ENCODE assay signal across 8 mouse cellular contexts in the genomic region with DNA sequence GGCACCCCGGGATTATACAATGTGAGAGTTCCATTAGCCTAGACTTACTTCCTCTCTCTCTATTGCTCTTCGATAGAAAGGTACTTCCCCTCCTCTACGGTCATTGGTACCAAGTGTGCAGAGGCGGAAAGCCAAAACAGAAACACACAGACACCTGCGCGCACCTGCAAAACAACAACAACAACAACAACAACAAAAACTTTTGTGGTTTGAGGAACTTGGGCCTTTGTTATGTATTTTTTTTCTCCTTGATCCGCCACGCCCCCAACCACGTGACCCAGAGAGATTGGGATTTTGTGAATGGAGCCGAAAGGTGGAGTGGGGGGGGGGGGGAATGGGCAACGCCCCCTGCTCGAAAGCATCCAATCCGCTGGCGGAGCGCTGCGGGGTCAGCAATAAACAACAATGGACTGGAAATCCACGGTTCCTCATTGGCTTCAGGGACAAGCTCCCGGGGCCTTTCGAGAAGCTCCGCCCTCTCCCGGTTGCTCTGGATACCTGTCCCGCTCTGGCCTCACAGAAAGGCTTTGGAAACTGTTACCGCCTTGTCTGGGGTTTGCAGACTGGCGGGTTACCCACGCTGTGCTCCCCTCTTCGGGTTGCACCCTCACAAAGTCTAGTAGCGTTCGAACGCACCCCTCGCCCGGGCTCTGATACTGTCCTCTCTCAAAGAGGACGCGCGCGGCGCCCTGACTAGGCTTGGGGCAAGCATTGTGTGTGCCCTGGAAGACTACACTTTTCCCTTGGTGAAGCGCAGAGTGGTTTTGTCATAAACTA. TPM values are rescaled to one million over a fixed set of nuclear protein-coding genes. Genes with fewer than 3 reads are reported as not detected.
A peak's percentile ranks its signal among the peaks of the same experiment; 100 is the strongest.
DNase-seq lines count a peak whose midpoint lies in the region; ATAC-seq and TF ChIP-seq lines count a peak whose summit lies in the region.

No protein-coding gene starts in this region.

- intact Hi-C loops in heart, postnatal 25 days (cut with DNase I): loop anchor here (5.0 to 10.0 kb wide), 2 partner anchors 156 to 436 kb away; no protein-coding TSS in a partner anchor

- peak; percentile 93 for ATAC-seq in forebrain, embryonic 16.5 days
- peak; percentile 89 for ATAC-seq in liver, postnatal 0 days
- ATAC-seq in neural tube, embryonic 13.5 days (ENCODE audit: low read depth): peak; percentile 96

- H3K4me1 ChIP-seq in forebrain, embryonic 16.5 days (replicated peaks; ENCODE audit: control insufficient read depth, insufficient read depth, low read length): peaks cover 12% of the 10 kb centered on the region
- H3K4me1 ChIP-seq in liver, postnatal 0 days (ENCODE audit: insufficient read depth): peaks cover 3% of the 10 kb centered on the region; the same call in 1 of the 2 replicates
- peaks cover 29% of the 10 kb centered on the region for H3K4me1 ChIP-seq in neural tube, embryonic 13.5 days (replicated peaks)

- peak overlapping the region; percentile 75 for H3K27ac ChIP-seq in forebrain, embryonic 16.5 days (ENCODE audit: low read length)
- H3K27ac ChIP-seq in liver, postnatal 0 days (ENCODE audit: low read depth): peak overlapping the region; percentile 76
- H3K27ac ChIP-seq in neural tube, embryonic 13.5 days (replicated peaks): peak overlapping the region; percentile 84

- peak overlapping the region; percentile 78 for H3K4me2 ChIP-seq in forebrain, embryonic 16.5 days (ENCODE audit: low read length)
- H3K4me2 ChIP-seq in liver, postnatal 0 days (ENCODE audit: low read depth, low read length): peak overlapping the region; percentile 83
- peak overlapping the region; percentile 99 for H3K4me2 ChIP-seq in neural tube, embryonic 13.5 days

- peak overlapping the region; percentile 57 for H3K4me3 ChIP-seq in forebrain, embryonic 16.5 days (replicated peaks; ENCODE audit: low read length)
- peak overlapping the region; percentile 51 for H3K4me3 ChIP-seq in liver, postnatal 0 days (ENCODE audit: low read depth, low read length)
- H3K4me3 ChIP-seq in neural tube, embryonic 13.5 days: peak overlapping the region; percentile 62

- no peak for TF ChIP-seq CTCF in liver, postnatal 0 days (IDR thresholded peaks at IDR 0.05; ENCODE audit: low read depth)

- H3K9me3 ChIP-seq in forebrain, embryonic 16.5 days (ENCODE audit: control insufficient read depth, low read length): no peaks in the 10 kb centered on the region
- H3K9me3 ChIP-seq in liver, postnatal 0 days (ENCODE audit: low read length): no peaks in the 10 kb centered on the region
- H3K9me3 ChIP-seq in neural tube, embryonic 13.5 days: no peaks in the 10 kb centered on the region

- no peaks in the 10 kb centered on the region for H3K27me3 ChIP-seq in forebrain, embryonic 16.5 days (replicated peaks; ENCODE audit: control insufficient read depth, insufficient read depth, low read length)
- H3K27me3 ChIP-seq in liver, postnatal 0 days (ENCODE audit: insufficient read depth, low read length): no peaks in the 10 kb centered on the region
- H3K27me3 ChIP-seq in neural tube, embryonic 13.5 days: 0 out of 2 replicates have a peak, but pooled peaks cover 12% of the 10 kb centered on the region

- under 1% methylated on average over 36 of the region's 37 CpGs for WGBS in forebrain, embryonic 16.5 days
- WGBS in large intestine, adult 2 months: under 1% methylated on average over 37 of the region's 37 CpGs
- WGBS in liver, postnatal 0 days (ENCODE audit: insufficient replicate concordance): under 1% methylated on average over 35 of the region's 37 CpGs
- WGBS in neural tube, embryonic 13.5 days: under 1% methylated on average over 37 of the region's 37 CpGs

- peak overlapping the region; percentile 59 for H3K9ac ChIP-seq in forebrain, embryonic 16.5 days (replicated peaks; ENCODE audit: low read depth, low read length)
- H3K9ac ChIP-seq in liver, postnatal 0 days (replicated peaks): peak overlapping the region; percentile 32; the same call in 1 of the 2 replicates
- H3K9ac ChIP-seq in neural tube, embryonic 13.5 days: peak overlapping the region; percentile 71

- no peaks in the 10 kb centered on the region for H3K36me3 ChIP-seq in forebrain, embryonic 16.5 days (ENCODE audit: control insufficient read depth, insufficient read depth)
- no peaks in the 10 kb centered on the region for H3K36me3 ChIP-seq in liver, postnatal 0 days (replicated peaks; ENCODE audit: insufficient read depth, low read length)
- no peaks in the 10 kb centered on the region for H3K36me3 ChIP-seq in neural tube, embryonic 13.5 days

- no peak for TF ChIP-seq EP300 in liver, postnatal 0 days (IDR thresholded peaks at IDR 0.05; ENCODE audit: low read depth)

- DNase-seq in ES-CJ7 (ENCODE audit: low read depth, low spot score): peak; percentile 97
- peak; percentile 93 for DNase-seq in cerebellum, adult 11-12 months
- DNase-seq in heart, postnatal 25 days (ENCODE audit: low spot score): peak; percentile 79
- peak; percentile 60 for DNase-seq in large intestine, adult 2 months (ENCODE audit: low read depth, low spot score)
- peak; percentile 78 for DNase-seq in liver, postnatal 0 days
- DNase-seq in testis, postnatal 10 days (ENCODE audit: low spot score): peak; percentile 91

RNA-seq across cellular contexts. Expression of gene Etv1, which starts 0.7 kb away (rescaled TPM):
- polyA plus RNA-seq in forebrain, embryonic 16.5 days (2015; fragmentation: Nextera tagmentation; extraction: Ambion mirVana): 40.5 and 44.0 TPM in 2 replicates
- 10 to 100 TPM in 1 of 2 experiments, 1 to 10 TPM in 1; 9.6 to 10.6 TPM for total RNA-seq in heart, postnatal 25 days (2021)
- polyA plus RNA-seq in large intestine, adult 2 months (2012; rRNA removed): 1.8 and 2.6 TPM in 2 replicates
- polyA plus RNA-seq in liver, postnatal 0 days (2015; fragmentation: Nextera tagmentation; extraction: Ambion mirVana): 0.92 and 1.1 TPM in 2 replicates
- polyA plus RNA-seq in neural tube, embryonic 13.5 days (2015; fragmentation: Nextera tagmentation; extraction: Ambion mirVana): 30.4 and 33.9 TPM in 2 replicates

Comparison
In these comparisons a context has a peak if more than half of its experiments do, and no peak if none do; other contexts are left out.
1. Peak in every context shown above with its lines: DNase-seq, ATAC-seq, H3K4me3 ChIP-seq and H3K27ac ChIP-seq.